Comparison of ENCODE assay signal across 8 mouse cellular contexts in the genomic region with DNA sequence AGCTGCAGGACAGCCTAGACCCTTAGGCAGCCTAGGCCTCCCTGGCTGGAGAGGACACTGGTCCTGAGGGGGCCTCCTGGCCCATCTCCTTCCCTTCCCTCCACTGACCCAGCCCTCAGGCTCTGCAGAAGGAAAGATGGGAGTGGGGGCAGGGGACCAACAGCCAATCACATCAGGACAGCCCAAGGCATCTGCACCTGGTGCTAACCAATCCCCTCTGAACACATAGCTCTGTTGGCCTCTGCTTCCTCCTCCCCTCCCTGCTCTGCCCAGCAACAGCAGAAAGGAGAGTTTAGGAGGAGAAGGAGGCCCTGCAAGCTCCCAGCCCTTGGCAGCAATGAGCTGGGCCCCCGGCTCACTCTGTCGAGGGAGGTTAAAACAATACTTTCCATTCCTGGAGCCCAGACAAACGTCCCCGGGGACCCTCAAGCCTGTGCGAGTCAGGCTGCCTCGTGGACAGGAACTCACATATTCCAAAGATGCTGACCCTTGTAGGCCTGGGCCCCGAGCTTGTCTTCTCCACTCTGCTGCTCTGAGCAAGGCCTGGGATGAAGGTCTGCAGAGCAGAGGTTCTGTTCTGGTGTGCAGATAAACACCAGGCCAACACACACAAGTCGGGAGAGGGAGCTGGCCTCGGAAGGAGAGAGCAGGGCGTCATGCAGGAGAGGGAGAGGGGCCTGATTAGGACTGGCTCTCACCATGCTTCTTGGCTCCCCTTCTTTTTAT. TPM values are rescaled to one million over a fixed set of nuclear protein-coding genes. Genes with fewer than 3 reads are reported as not detected.
DNase-seq lines count a peak whose midpoint lies in the region; ATAC-seq and TF ChIP-seq lines count a peak whose summit lies in the region.
"Not testable (repeated sequence)": the region's sequence is repeated elsewhere in the genome, so short reads cannot be mapped to it uniquely, and the experiment has no call there.

No protein-coding gene starts in this region.

- TF ChIP-seq CTCF in midbrain, postnatal 0 days (IDR thresholded peaks at IDR 0.05); stomach, postnatal 0 days (IDR thresholded peaks at IDR 0.05; ENCODE audit: low read depth): not testable (repeated sequence)

- not testable (repeated sequence) for H3K4me2 ChIP-seq in embryonic facial prominence, embryonic 14.5 days (ENCODE audit: low read depth, low read length); hindbrain, embryonic 11.5 days (replicated peaks; ENCODE audit: low read depth, low read length); intestine, embryonic 16.5 days (ENCODE audit: low read depth, low read length); limb, embryonic 12.5 days; lung, embryonic 16.5 days (ENCODE audit: low read depth, low read length); midbrain, postnatal 0 days (ENCODE audit: low read depth, low read length, poor library complexity, severe bottlenecking); stomach, postnatal 0 days (replicated peaks; ENCODE audit: low read depth)

- not testable (repeated sequence) for H3K27me3 ChIP-seq in embryonic facial prominence, embryonic 14.5 days (replicated peaks; ENCODE audit: control insufficient read depth, insufficient read depth, low read length); hindbrain, embryonic 11.5 days (ENCODE audit: control insufficient read depth, insufficient read depth, low read length); intestine, embryonic 16.5 days (replicated peaks; ENCODE audit: control insufficient read depth, insufficient read depth, low read length); lung, embryonic 16.5 days (ENCODE audit: control insufficient read depth, insufficient read depth, low read depth, low read length); midbrain, postnatal 0 days (ENCODE audit: insufficient read depth, low read length); stomach, postnatal 0 days (ENCODE audit: control insufficient read depth, insufficient read depth, low read length)
- H3K27me3 ChIP-seq in limb, embryonic 12.5 days = peaks cover 12% of the 10 kb centered on the region

- DNase-seq in embryonic facial prominence, embryonic 14.5 days (ENCODE audit: low spot score); hindbrain, embryonic 11.5 days (ENCODE audit: low spot score); midbrain, postnatal 0 days (ENCODE audit: low spot score); stomach, postnatal 0 days (ENCODE audit: low spot score): not testable (repeated sequence)
- peak; percentile 89 for DNase-seq in heart, adult 11 months

- not testable (repeated sequence) for H3K9me3 ChIP-seq in embryonic facial prominence, embryonic 14.5 days (ENCODE audit: control insufficient read depth, low read length); hindbrain, embryonic 11.5 days (ENCODE audit: control insufficient read depth, low read length); intestine, embryonic 16.5 days (ENCODE audit: control insufficient read depth, low read length); limb, embryonic 12.5 days; lung, embryonic 16.5 days (ENCODE audit: control insufficient read depth, low read length); midbrain, postnatal 0 days (ENCODE audit: low read length); stomach, postnatal 0 days (ENCODE audit: control insufficient read depth, low read length)

- ATAC-seq in embryonic facial prominence, embryonic 14.5 days (ENCODE audit: low read depth) = peak; percentile 98
- peak; percentile 91 for ATAC-seq in hindbrain, embryonic 11.5 days (ENCODE audit: low FRiP score)
- ATAC-seq in intestine, embryonic 16.5 days = peak; percentile 97
- ATAC-seq in limb, embryonic 12.5 days (ENCODE audit: insufficient number of reproducible peaks, insufficient read depth, low FRiP score, low TSS enrichment, low read depth) = peak; percentile 96
- peak; percentile 91 for ATAC-seq in lung, embryonic 16.5 days (ENCODE audit: low read depth)
- peak; percentile 88 for ATAC-seq in midbrain, postnatal 0 days (ENCODE audit: low FRiP score)
- ATAC-seq in stomach, postnatal 0 days (ENCODE audit: low FRiP score, low TSS enrichment) = peak; percentile 90

- not testable (repeated sequence) for TF ChIP-seq EP300 in stomach, postnatal 0 days (optimal IDR thresholded peaks at IDR 0.05)

- H3K4me3 ChIP-seq in embryonic facial prominence, embryonic 14.5 days (ENCODE audit: low read depth, low read length); hindbrain, embryonic 11.5 days (ENCODE audit: low read depth, low read length); intestine, embryonic 16.5 days (ENCODE audit: low read length); limb, embryonic 12.5 days (replicated peaks); lung, embryonic 16.5 days (ENCODE audit: low read length); midbrain, postnatal 0 days (ENCODE audit: low read depth, low read length); stomach, postnatal 0 days (ENCODE audit: low read depth, low read length): not testable (repeated sequence)

- not testable (repeated sequence) for H3K9ac ChIP-seq in embryonic facial prominence, embryonic 14.5 days (ENCODE audit: low read depth, low read length); hindbrain, embryonic 11.5 days (ENCODE audit: low read depth, low read length); intestine, embryonic 16.5 days (ENCODE audit: low read depth, low read length); limb, embryonic 12.5 days (replicated peaks); lung, embryonic 16.5 days (ENCODE audit: low read length); midbrain, postnatal 0 days (replicated peaks; ENCODE audit: low read length, poor library complexity, severe bottlenecking); stomach, postnatal 0 days (ENCODE audit: low read length)

- H3K36me3 ChIP-seq in embryonic facial prominence, embryonic 14.5 days (ENCODE audit: control insufficient read depth, insufficient read depth, low read length); hindbrain, embryonic 11.5 days (ENCODE audit: control insufficient read depth, insufficient read depth, low read length); intestine, embryonic 16.5 days (ENCODE audit: control insufficient read depth, insufficient read depth, low read length); limb, embryonic 12.5 days; lung, embryonic 16.5 days (ENCODE audit: control insufficient read depth, insufficient read depth, low read length); midbrain, postnatal 0 days (ENCODE audit: insufficient read depth, low read length); stomach, postnatal 0 days (ENCODE audit: control insufficient read depth, insufficient read depth, low read length): not testable (repeated sequence)

- H3K4me1 ChIP-seq in embryonic facial prominence, embryonic 14.5 days (ENCODE audit: control insufficient read depth, insufficient read depth, low read length); hindbrain, embryonic 11.5 days (replicated peaks; ENCODE audit: control insufficient read depth, insufficient read depth, low read length); intestine, embryonic 16.5 days (ENCODE audit: control insufficient read depth, insufficient read depth, low read length); limb, embryonic 12.5 days (replicated peaks); lung, embryonic 16.5 days (replicated peaks; ENCODE audit: control insufficient read depth, insufficient read depth, low read length); midbrain, postnatal 0 days (ENCODE audit: insufficient read depth, low read length); stomach, postnatal 0 days (replicated peaks; ENCODE audit: control insufficient read depth, insufficient read depth): not testable (repeated sequence)

- H3K27ac ChIP-seq in embryonic facial prominence, embryonic 14.5 days (replicated peaks; ENCODE audit: low read depth, low read length); hindbrain, embryonic 11.5 days (ENCODE audit: low read depth, low read length); intestine, embryonic 16.5 days (ENCODE audit: low read length); midbrain, postnatal 0 days (ENCODE audit: low read depth, low read length); stomach, postnatal 0 days (replicated peaks): not testable (repeated sequence)
- peak overlapping the region; percentile 70; the same call in 1 of the 2 replicates for H3K27ac ChIP-seq in limb, embryonic 12.5 days
- peak overlapping the region; percentile 27; the same call in 1 of the 2 replicates for H3K27ac ChIP-seq in lung, embryonic 16.5 days (ENCODE audit: low read length)

- 70% methylated on average over 2 of the region's 10 CpGs for WGBS in embryonic facial prominence, embryonic 14.5 days
- WGBS in hindbrain, embryonic 11.5 days = 93% methylated on average over 4 of the region's 10 CpGs
- 60% methylated on average over 1 of the region's 10 CpGs for WGBS in intestine, embryonic 16.5 days
- 68% methylated on average over 4 of the region's 10 CpGs for WGBS in limb, embryonic 12.5 days
- 47% methylated on average over 4 of the region's 10 CpGs for WGBS in lung, embryonic 16.5 days
- 88% methylated on average over 4 of the region's 10 CpGs for WGBS in midbrain, postnatal 0 days
- whole genome bisulfite sequencing in stomach, postnatal 0 days = 27% methylated on average over 4 of the region's 10 CpGs

RNA-seq across cellular contexts. Expression of a gene that starts 31.5 kb away (rescaled TPM):
- 964 and 1,045 TPM in 2 replicates for polyA plus RNA-seq in embryonic facial prominence, embryonic 14.5 days (2014; fragmentation: Nextera tagmentation; extraction: Ambion mirVana)
- polyA plus RNA-seq in hindbrain, embryonic 11.5 days (2014; fragmentation: Nextera tagmentation; extraction: Ambion mirVana) = 384 and 396 TPM in 2 replicates
- 299 and 322 TPM in 2 replicates for polyA plus RNA-seq in intestine, embryonic 16.5 days (2015; fragmentation: Nextera tagmentation; extraction: Ambion mirVana)
- 538 and 543 TPM in 2 replicates for polyA plus RNA-seq in limb, embryonic 12.5 days (2016; fragmentation: Nextera tagmentation; extraction: Ambion mirVana)
- polyA plus RNA-seq in lung, embryonic 16.5 days (2015; fragmentation: Nextera tagmentation; extraction: Ambion mirVana) = 863 and 886 TPM in 2 replicates
- 357 and 385 TPM in 2 replicates for total RNA-seq in midbrain, postnatal 0 days (2014; rRNA removed)
- 565 and 594 TPM in 2 replicates for polyA plus RNA-seq in midbrain, postnatal 0 days (2015; fragmentation: Nextera tagmentation; extraction: Ambion mirVana)
- 202 and 206 TPM in 2 replicates for polyA plus RNA-seq in stomach, postnatal 0 days (2015; fragmentation: Nextera tagmentation; extraction: Ambion mirVana)
